Mouse (Mus musculus) embryonic fibroblast, embryonic 13.5 days (primary cell): ENCODE results near the gene T2.

ENCODE experiments used
- CTCF ChIP-seq: IDR thresholded peaks from 2 replicates; pipeline ENCODE4 v1.5.1; 2011; ENCODE audit warnings: mild to moderate bottlenecking, control low read depth, low read length, moderate library complexity, borderline replicate concordance; ENCODE audit not compliant: insufficient read depth
- POLR2A ChIP-seq: IDR thresholded peaks from 2 replicates; pipeline ENCODE4 v1.6.1; 2011; ENCODE audit warnings: low read depth, mild to moderate bottlenecking, control low read depth, low read length, moderate library complexity

DNA sequence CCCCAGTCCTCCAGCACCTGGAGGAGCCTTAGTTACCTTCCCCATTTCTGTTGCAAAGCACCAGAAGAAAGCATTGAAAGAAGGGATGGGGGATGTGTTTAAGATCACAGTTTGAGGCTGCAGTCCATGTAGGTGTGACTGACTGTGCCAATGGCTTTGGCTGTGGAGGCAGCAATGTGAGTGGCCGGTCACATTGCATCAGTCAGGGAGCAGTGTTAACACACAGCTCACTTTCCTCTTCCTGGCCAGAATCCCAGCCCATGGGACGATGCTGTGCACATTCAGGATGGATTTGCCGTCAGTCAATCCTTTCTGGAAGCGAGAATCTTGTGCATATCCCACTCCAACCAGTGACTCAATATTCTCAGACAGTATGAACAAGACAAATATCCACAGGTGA, 6.9 kb upstream of the T2 start:
- TF ChIP-seq CTCF, result no peak
- TF ChIP-seq POLR2A, result no peak
